Mouse (Mus musculus) midbrain, postnatal 0 days (tissue): ENCODE results near the gene Pds5a. TPM values are rescaled to one million over a fixed set of nuclear protein-coding genes. Genes with fewer than 3 reads are reported as not detected.

Experiments used
- ATAC-seq: fragments of 200-750 bp; cut with Nextera tagmentation; 2 replicates; pipeline ENCODE4 v1.8.0; 2017; ENCODE audit warnings: moderate number of reproducible peaks, mild to moderate bottlenecking, moderate TSS enrichment, moderate library complexity; ENCODE audit not compliant: low FRiP score
- DNase-seq: peaks from one replicate; pipeline ENCODE4 v3.0.0-alpha.2; 2015; ENCODE audit warnings: low spot score
- H3K27ac ChIP-seq: fragments of 300-500 bp; sonication (generic); 2 replicates; pipeline ENCODE4 v1.5.1; 2014; ENCODE audit warnings: low read depth, mild to moderate bottlenecking, low read length, mixed read lengths
- H3K27me3 ChIP-seq: fragments of 300-500 bp; sonication (generic); 2 replicates; pipeline ENCODE4 v1.6.1; 2014; ENCODE audit warnings: low read length, control low read depth, mixed read lengths; ENCODE audit not compliant: insufficient read depth
- H3K36me3 ChIP-seq: fragments of 300-500 bp; sonication (generic); 2 replicates; pipeline ENCODE4 v1.6.1; 2014; ENCODE audit warnings: low read length, control low read depth, mixed read lengths; ENCODE audit not compliant: insufficient read depth
- H3K4me1 ChIP-seq: fragments of 300-500 bp; sonication (generic); 2 replicates; pipeline ENCODE4 v1.6.1; 2014; ENCODE audit warnings: mild to moderate bottlenecking, control low read depth, antibody characterized with exemption, low read length, mixed read lengths; ENCODE audit not compliant: insufficient read depth
- H3K4me2 ChIP-seq: fragments of 300-500 bp; sonication (generic); 2 replicates; pipeline ENCODE4 v1.6.1; 2014; ENCODE audit warnings: low read depth, mild to moderate bottlenecking, low read length, mixed read lengths; ENCODE audit not compliant: poor library complexity, severe bottlenecking
- H3K4me3 ChIP-seq: fragments of 300-500 bp; sonication (generic); 2 replicates; pipeline ENCODE4 v1.5.1; 2014; ENCODE audit warnings: low read depth, mild to moderate bottlenecking, low read length, moderate library complexity
- H3K9ac ChIP-seq: fragments of 300-500 bp; sonication (generic); replicated peaks from 2 replicates; pipeline ENCODE4 v1.6.1; 2014; ENCODE audit warnings: mild to moderate bottlenecking, low read length, moderate library complexity, mixed read lengths; ENCODE audit not compliant: poor library complexity, severe bottlenecking
- H3K9me3 ChIP-seq: fragments of 300-500 bp; sonication (generic); 2 replicates; pipeline ENCODE4 v1.6.1; 2016; ENCODE audit warnings: low read length, control low read depth
- CTCF ChIP-seq: IDR thresholded peaks from 2 replicates; pipeline ENCODE4 v1.5.1; 2016; ENCODE audit warnings: antibody characterized with exemption, mild to moderate bottlenecking
- WGBS: fragments of 180-500 bp; shearing (Covaris S2); extraction: QIAGEN DNeasy Blood & Tissue Kit; methylation state at CpG from one replicate; pipeline ENCODE4 v1.1.7; 2014; 5-methylcytosine and 5-hydroxymethylcytosine counted together
- polyA plus RNA-seq: library from polyadenylated mRNA; unstranded; fragments of >200 nt; fragmentation: Nextera tagmentation; extraction: Ambion mirVana; gene quantifications from 2 replicates; pipeline ENCODE4 v1.2.1, GENCODE M21; 2015
- total RNA-seq: library from RNA; depleted of rRNA; stranded (reverse); fragments of >200 nt; gene quantifications from 2 replicates; pipeline ENCODE4 v1.2.3, GENCODE M21; 2014; rRNA removed

Pds5a gene
- total RNA-seq, result 66.5 and 78.7 TPM in 2 replicates
- polyA plus RNA-seq, result 16.5 and 21.2 TPM in 2 replicates

DNA sequence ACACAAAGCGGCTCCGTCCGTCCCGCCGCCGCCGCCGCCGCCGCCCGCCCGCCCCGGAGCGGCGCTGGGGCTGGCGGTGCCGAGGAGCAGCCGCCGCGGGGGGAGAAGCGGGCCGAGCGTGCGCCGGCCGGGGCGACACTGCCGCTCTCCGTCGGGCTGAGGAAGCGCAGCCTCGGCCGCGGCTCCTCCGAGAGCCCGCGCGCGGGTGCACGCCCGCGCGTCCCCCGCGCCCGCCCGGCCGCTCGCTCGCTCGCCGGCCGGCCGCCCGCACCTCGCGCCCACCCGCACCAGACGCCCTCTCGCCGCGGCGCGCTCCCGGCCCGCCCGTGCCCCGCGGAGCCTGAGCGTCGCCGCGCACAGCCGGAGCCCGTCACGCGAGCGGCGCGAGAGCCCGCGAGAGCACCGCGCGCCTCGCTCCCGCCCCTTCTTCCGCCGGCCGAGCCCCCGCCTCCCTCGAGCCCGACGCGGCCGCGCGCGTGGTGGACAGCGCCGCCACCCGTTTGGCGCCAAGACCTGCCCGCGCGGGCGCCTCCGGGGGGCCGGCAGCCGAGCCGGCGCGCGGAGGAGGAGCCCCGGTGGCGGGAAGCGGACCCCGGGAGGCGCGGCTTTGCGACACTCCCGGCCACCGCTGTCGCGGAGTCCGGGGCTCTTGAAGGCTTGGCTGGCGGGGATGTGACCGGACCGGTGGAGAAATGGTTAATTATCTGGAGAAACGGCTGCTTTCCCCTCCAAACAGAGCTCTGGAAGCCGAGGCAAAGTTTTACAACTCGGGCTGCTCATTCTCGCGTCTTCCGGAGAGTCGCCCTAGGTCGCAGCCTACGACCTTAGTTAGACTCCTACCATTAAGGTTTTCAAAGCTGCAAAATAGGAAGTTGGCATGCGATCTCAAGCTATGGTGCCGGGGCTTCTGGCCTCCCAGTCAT lies at the start of gene Pds5a:
TSS of gene Pds5a (minus strand) at position 438 of the 923 bp plus-strand sequence.
- peak within 1 kb of the TSS; percentile 59 for H3K4me2 ChIP-seq
- ATAC-seq (peak; percentile 94), DNase-seq (peak; percentile 92)
- H3K27me3 ChIP-seq, result no peaks in the 10 kb centered on the region
- WGBS, result 1% methylated on average over 55 of the region's 140 CpGs
- peak; percentile 42 for TF ChIP-seq CTCF
- H3K27ac ChIP-seq, result peak within 1 kb of the TSS; percentile 80
- no peaks in the 10 kb centered on the region for H3K9me3 ChIP-seq
- H3K9ac ChIP-seq, result peak within 1 kb of the TSS; percentile 86
- H3K4me3 ChIP-seq, result peak within 1 kb of the TSS; percentile 98
- H3K36me3 ChIP-seq, result no peaks in the 10 kb centered on the region
- peaks cover 5% of the 10 kb centered on the region; the same call in 1 of the 2 replicates for H3K4me1 ChIP-seq

GRCm38 (mm10) chr5:65746908-65747307 lies 48.8 kb upstream of the Pds5a start:
- no peak for DNase-seq
- WGBS, result 91% methylated on average over 5 of the region's 5 CpGs
- no peak overlapping the region for H3K9ac ChIP-seq
- H3K4me3 ChIP-seq, result no peak overlapping the region
- no peak overlapping the region for H3K27ac ChIP-seq
- H3K4me1 ChIP-seq, result no peaks in the 10 kb centered on the region
- H3K36me3 ChIP-seq, result no peaks in the 10 kb centered on the region
- H3K9me3 ChIP-seq, result no peaks in the 10 kb centered on the region
- H3K4me2 ChIP-seq, result no peak overlapping the region
- no peak for ATAC-seq
- no peak for TF ChIP-seq CTCF
- H3K27me3 ChIP-seq, result no peaks in the 10 kb centered on the region

- no peak for TF ChIP-seq CTCF
Measured at GRCm38 (mm10) chr5:65739366-65739765, 41.3 kb upstream of the Pds5a start.

GRCm38 (mm10) chr5:65735601-65736000 lies 37.5 kb upstream of the Pds5a start:
- no peaks in the 10 kb centered on the region for H3K9me3 ChIP-seq
- H3K4me2 ChIP-seq, result no peak overlapping the region
- no peak for TF ChIP-seq CTCF
- no peaks in the 10 kb centered on the region for H3K27me3 ChIP-seq
- no peak overlapping the region for H3K4me3 ChIP-seq
- no peak overlapping the region for H3K27ac ChIP-seq
- 89% methylated on average over 2 of the region's 2 CpGs for WGBS
- ATAC-seq, result no peak
- DNase-seq, result no peak
- H3K9ac ChIP-seq, result no peak overlapping the region
- H3K36me3 ChIP-seq, result no peaks in the 10 kb centered on the region
- H3K4me1 ChIP-seq, result no peaks in the 10 kb centered on the region

More at GRCm38 (mm10) chr5:65739366-65739765, 41.3 kb upstream of the Pds5a start:
- Histone ChIP-seq H3K27me3 (no peaks in the 10 kb centered on the region), H3K4me1 (no peaks in the 10 kb centered on the region), H3K9me3 (no peaks in the 10 kb centered on the region), H3K36me3 (no peaks in the 10 kb centered on the region), H3K4me2 (no peak overlapping the region), H3K4me3 (no peak overlapping the region), H3K9ac (no peak overlapping the region), H3K27ac (no peak overlapping the region)
- DNase-seq, result no peak
- no peak for ATAC-seq
- 92% methylated on average over 3 of the region's 3 CpGs for WGBS

DNA sequence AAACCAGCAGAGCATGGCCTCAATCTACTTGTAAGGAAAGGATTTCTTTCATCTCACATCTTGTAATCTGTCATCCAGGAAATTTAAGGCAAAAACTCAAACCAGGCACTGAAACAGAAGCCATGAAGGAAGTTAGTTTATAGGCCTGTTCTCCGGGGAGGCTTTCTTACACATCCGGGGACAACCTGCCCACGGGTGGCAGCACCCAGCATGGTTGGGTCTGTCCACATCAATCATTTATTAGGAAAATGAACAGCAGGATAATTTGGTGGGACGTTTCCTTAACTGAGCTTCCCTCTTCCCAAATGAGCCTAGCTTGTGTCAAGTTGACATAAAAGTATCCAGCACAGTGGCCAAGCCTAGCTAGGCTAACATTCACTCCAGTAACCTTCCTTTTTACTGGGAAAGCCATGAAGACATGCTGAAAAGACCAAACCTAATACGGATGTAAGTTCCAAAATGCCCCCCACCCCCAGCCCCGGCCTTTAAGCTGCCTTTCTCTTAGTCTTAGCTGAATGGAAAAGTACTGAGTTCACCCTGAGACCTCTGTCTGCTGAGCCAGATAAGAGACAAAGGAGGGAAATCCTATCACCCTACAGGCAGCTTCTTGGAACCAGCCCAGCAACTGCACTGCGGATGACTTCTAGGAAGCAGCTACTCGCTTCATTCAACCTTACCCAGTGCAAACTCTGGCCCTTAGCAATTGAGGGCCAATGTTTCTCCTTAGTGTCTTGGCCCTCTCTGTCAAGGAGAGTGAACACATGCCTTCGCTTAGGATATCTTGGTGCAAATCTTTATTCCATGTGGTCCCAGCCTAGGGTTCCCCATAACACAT lies 33.3 kb upstream of the Pds5a start:
- TF ChIP-seq CTCF, result no peak
- no peak overlapping the region for H3K27ac ChIP-seq
- 43% methylated on average over 9 of the region's 9 CpGs for WGBS
- no peak overlapping the region for H3K9ac ChIP-seq
- ATAC-seq (no peak), DNase-seq (no peak)
- H3K36me3 ChIP-seq, result no peaks in the 10 kb centered on the region
- H3K4me1 ChIP-seq, result no peaks in the 10 kb centered on the region
- no peak overlapping the region for H3K4me3 ChIP-seq
- H3K27me3 ChIP-seq, result no peaks in the 10 kb centered on the region
- H3K4me2 ChIP-seq, result no peak overlapping the region
- no peaks in the 10 kb centered on the region for H3K9me3 ChIP-seq
